Mouse (Mus musculus) mesoderm, embryonic 11.5 days (tissue): ENCODE measurements around the gene Hlcs.

Source experiments
- DNase-seq: peaks from one replicate; pipeline ENCODE4 v3.0.0-alpha.2; 2012; ENCODE audit warnings: low read depth, low spot score

The Hlcs gene

DNA sequence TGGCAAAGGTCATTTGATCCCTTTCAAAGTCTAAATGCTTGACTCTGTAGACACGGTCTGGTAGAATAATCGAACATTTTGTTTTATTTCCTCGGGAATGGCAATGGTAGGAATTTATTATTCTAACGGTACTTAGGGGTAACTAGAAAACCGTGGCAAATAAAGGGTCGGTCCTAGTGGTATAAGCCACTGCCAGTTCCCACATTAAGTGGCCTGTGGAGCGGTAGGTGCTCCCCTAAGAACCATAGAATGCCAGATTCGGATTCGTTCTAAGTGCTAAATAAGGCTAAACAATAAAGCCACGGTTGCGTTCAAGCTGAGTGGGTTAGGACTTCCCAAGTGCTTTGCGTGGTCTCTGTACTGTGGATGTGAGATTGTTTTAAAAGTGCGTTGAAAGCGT, 216.9 kb downstream of the Hlcs start:
- DNase-seq: no peak

DNA sequence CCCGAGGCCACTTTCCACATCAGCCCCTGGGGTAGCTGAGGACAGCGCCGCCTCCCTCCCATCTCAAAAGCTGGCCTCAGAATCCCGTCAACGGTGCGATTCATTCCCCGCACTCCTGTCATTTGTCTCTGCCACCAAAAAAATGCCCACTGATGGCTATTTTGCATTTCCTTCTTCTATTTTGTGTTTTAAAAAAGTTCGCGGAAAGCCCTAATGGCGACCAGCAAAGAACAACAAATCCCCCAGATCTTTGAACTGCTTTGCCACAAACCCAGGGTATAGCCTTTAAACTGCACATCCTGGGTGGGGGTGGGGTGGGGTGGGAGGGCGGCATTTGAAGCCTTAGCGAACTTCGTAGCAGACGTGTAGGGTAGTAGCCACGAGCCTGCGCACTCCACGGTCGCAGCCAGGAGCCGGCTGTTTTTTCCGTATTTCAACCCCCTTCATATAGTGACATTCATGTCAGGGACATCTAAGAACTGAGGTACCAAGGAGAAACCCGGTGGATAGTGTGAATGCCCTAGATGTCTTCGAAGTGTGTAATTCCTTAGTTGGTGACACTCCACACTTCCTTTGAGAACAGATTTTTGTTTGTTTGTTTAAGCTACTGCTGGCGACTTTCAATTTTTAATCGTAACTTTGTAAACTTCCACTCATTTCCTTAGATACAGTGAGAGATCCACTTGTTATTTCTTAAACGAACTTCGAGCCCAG, 218.1 kb downstream of the Hlcs start:
- DNase-seq: no peak

GRCm38 (mm10) chr16:94094251-94095108, 218.9 kb downstream of the Hlcs start:
- DNase-seq: no peak

- DNase-seq: no peak
These were observed 220.1 kb downstream of the Hlcs start for GRCm38 (mm10) chr16:94093151-94093863.

DNA sequence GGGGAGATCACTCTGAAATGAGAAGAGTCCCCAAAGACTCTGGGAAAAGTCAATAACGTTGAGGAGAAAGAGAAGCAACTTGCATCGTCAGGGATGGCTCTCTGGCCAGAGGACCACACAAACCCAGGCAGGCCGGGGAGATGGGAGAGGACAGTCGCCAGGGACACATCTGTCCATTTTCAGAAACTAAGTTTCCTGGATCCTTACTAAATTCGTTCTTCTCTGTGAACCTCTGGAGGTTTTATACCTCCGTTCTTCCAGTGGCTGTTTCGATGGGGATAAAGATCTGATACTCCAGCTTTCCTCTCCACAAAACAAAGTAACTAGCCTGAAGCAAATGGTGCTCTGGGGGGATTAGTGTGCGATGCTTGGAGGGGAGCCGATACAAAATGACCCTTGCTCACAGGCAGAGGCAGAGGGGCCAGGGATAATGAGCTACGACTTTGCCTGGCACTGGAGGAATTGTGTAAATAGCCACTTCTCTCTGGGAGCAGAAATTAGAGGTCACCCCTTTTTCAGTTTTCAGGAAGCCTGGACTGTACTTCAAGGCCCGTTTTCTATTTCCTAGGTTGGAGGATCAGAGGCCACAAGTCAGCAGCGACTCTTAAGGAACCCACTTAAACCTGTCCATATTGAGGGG, 220.7 kb downstream of the Hlcs start:
- DNase-seq: no peak

- DNase-seq: no peak
These were observed 224.3 kb downstream of the Hlcs start for GRCm38 (mm10) chr16:94088819-94089692.

DNA sequence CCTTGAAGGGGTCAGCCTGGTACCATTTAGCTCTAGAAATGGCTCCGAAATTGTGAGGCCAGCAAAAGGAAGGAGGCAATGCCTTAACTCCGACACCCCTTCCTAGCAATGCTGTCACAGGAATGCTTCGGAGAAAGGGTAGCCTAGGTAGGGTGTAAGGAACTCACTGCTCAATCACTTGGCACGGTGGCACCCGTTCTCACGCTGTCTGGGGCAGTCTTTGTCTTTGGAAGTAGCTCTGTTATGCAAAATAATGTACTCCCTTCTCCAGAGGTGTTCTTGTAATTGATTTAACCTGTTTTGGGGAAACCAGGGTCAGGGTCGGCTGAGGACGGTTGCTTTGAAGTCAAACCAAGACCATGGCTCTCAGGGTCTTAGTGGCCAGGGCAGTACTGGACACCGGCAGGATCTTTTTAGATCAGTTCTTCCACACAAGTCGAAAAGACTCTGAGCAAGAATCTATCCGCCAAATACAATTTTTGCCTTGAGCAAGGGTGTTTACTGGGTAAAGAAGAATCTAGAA, 225.1 kb downstream of the Hlcs start:
- DNase-seq: no peak

GRCm38 (mm10) chr16:94087570-94088225, 225.7 kb downstream of the Hlcs start:
- no peak for DNase-seq

DNA sequence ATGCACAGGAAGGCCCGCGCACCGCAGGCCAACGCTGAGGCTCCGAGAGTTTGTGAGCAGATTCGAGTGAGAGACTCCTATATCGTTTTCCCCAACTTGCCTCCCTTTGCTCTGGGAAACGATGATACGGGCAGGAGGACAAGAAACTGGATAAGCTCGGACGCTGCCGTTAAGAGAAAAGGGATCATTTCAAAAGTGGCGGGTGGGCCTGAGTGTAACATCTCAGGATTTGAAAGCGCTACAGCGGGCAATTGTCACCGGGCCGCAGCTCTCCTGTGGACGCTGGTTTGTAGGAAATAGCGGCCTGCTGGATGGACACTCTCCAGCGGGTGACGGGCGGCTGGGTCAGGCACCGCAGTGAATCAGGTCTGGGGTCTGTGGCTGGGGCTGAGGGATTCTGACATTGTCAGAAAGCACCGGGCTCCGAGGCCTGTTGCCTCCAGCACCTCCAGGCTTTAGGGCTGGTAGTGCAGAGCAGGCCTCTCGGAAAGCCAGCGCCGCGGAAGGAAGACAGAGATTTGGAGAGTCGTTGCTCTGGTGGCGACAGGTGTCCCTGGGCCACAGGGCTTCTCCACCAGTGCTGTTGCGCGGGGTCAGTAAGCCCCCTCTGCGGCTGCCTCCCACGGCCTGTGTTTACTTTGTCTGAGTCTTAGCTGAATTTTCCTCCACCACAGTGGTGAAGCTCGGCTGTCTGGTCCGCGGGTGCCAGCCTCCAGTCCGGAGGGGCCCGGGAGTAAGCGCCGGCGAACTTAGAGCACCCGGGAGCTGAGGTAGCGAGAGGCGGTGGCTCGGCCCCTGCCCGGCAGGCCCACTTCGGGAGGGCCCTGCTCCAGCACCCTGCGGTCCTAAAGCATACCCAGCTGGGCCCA, 226.4 kb downstream of the Hlcs start:
- DNase-seq: no peak

DNA sequence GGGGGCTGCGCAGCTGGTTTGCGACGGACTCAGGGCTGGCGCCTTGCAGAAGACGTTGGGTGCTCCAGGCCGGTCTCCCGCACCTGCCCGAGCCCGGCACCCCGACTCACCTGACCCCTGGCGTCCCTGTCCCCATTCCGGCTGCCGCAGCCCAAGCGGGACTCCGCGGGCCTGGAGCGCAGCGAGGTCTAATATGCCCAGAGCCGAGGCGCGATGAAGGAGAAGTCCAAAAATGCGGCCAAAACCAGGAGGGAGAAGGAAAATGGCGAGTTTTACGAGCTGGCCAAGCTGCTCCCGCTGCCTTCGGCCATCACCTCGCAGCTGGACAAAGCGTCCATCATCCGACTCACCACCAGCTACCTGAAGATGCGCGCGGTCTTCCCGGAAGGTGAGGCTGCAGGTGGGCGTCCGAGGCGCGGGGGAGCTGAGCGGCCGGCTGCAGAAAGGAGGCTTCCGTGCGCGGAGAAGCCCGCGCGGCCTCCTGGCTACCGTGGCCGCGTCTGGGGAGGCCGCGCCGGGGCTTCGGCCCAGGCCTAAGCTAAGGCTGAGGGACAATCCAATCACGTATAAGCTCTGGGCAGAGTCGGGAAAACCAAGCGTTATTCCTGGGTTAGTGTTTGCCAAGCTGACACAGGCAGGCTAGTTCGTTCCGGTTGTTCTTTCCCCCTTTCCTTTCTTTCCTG, 227.6 kb downstream of the Hlcs start:
- DNase-seq: no peak

DNA sequence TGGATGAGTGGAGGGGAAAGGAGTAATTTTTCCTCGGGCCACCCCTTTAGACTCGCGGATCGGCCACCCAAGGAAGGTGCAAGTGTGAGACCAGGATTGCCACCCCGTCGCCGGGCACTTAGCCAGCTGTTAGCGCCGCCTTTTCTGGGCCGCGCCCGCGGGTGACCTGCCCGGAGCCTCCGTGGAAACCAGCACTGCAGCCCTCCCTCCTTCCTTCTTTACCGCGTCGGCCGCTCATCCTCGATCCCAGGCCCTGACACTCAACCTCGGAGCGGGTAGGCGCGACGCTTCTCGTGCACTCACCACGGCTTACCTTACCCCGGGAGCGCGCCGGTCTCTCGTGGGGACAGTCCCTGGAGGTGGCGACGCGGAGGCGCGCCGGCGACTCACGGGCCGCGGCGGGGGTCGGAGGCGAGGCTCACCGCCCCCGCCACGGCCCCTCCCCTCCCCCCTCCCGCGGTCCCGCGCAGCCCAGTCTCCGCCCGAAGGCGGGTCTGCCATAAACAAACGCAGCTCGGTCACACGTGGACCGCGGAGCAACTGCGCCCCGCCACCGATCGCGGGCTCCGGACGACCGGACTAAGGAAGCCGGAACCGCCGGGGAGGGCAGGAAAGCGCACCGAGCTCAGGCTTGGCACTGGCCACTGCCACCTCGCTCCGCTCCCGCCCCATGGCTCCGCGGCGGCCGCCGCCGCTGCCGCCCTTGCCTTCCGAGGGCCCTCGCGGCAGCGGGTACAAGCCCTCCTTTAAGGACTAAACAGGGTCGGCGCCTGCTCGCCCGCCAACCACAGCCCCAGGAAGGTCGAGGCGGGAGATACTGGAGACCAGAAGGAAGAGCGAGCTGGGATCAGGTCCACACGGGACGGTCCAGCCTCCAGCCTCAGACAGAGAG, 228.4 kb downstream of the Hlcs start, which contains the start of gene Sim2:
TSS of gene Sim2 (plus strand) at position 221 of the 892 bp plus-strand sequence.
- no peak for DNase-seq

DNA sequence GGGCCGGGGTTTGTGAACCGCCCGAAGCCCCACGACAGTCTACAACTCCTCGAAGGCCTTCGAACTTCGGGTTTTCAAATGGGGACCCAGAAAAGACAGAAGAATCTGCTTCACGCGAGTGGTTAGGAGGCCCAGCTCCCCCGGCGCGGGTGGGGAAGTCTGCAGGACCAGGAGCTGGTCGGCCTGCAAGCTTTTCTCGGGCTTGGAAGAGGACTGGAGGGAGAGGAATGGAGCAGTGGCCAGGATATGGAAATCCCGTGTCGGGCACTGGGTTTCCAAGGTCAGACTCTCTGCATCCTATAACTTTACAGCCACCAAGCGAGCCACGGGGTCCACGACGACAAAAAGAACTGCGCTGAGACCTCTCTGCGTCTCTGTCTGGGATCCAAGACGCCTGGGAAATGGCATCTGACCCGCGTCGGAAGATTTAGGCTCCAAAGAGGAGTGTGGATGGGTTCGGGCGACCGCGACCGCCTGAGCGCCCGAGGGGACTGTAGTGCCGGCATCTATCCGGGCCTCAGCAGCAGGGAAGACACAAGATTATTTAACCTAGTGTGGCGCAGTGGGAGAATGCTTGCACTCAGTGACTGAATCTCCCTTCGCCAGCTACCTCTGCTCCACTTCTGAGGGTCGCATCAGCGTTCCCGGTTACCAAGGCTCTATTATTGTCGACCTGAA, 229.4 kb downstream of the Hlcs start:
- no peak for DNase-seq

- DNase-seq: no peak
These were observed 230.2 kb downstream of the Hlcs start for GRCm38 (mm10) chr16:94082960-94083847.

DNA sequence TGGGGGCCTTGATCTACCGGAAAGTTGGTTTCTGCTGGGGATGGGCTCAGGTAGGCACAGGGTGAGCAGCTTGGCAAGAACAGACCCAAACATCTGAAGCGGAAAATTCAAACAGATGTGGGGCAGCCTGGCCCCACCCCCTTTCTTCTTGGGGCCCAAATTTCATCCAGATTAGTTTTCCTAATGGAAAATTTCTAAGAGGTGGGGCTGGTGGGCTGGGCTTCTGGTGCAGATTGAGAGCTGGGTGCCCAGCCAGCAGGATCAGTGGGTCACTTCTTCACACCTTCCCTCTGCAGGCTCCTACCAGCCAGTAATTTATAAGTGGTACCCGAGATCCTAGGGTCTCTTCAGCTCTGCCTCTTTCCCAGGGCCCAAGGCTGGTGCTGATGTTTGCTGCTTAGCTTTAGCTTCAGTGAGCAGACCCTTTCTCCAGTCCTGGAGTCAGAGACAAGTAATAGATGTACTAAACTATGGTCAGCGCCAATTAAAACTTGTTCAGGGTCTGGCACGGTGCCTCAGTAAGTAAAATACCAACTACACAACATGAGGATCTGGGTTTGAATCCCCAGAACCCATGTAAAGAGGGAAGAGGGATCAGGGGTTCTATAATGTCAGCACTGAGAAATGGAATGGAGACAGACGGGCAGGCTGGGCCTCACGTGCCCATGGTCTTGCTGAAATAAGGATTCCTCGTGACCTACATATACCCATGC, 231.2 kb downstream of the Hlcs start:
- no peak for DNase-seq

DNA sequence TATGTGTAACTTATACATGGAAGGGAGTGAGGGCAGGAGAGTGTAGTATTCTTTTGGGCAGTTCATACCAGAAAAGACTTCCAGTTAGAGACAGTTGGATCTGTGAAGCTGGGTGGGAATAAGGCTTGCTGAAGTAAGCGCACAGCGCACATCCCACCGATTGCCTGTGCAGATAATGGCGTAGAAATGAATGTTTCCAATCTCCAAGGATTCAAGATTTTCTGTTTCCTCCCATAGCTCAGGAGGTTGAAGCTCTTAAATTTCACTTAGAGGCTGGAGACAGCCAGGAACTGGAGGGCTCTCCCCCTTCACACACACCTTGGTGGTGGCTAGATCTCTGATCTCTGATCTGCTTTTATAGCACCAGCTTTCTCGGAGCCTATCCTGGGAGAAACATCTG, 231.8 kb downstream of the Hlcs start:
- DNase-seq: no peak
